Mouse (Mus musculus): ENCODE data around the gene Cpsf4. TPM values are rescaled to one million over a fixed set of nuclear protein-coding genes. Genes with fewer than 3 reads are reported as not detected.

Cpsf4 gene
- polyA plus RNA-seq, 1 experiment from 2014 or later: 44.1 TPM

GRCm38 (mm10) chr5:145152690-145153089 is 14.3 kb upstream of the Cpsf4 start:
- no peak overlapping the region for H3K4me3 ChIP-seq (ENCODE audit: low read depth, low read length)
- H3K9me3 ChIP-seq (ENCODE audit: control insufficient read depth, low read length): no peaks in the 10 kb centered on the region
- peaks cover 8% of the 10 kb centered on the region; the same call in 1 of the 2 replicates for H3K4me1 ChIP-seq (replicated peaks; ENCODE audit: control insufficient read depth, insufficient read depth, low read length)
- ATAC-seq (replicated peaks; ENCODE audit: low FRiP score) (peak; percentile 73), DNase-seq (ENCODE audit: low spot score) (no peak)
- peak overlapping the region; percentile 63 for H3K27ac ChIP-seq (ENCODE audit: low read depth, low read length)
- no peak overlapping the region for H3K9ac ChIP-seq (ENCODE audit: low read depth, low read length)
- 66% methylated on average over 5 of the region's 5 CpGs for WGBS
- H3K36me3 ChIP-seq (ENCODE audit: control insufficient read depth, insufficient read depth, low read length): peaks cover 46% of the 10 kb centered on the region
- H3K4me2 ChIP-seq: no peak overlapping the region
- H3K27me3 ChIP-seq (replicated peaks; ENCODE audit: control insufficient read depth, insufficient read depth, low read length): no peaks in the 10 kb centered on the region

GRCm38 (mm10) chr5:145161361-145161760 is 5.7 kb upstream of the Cpsf4 start:
- Histone ChIP-seq H3K4me1 (replicated peaks; ENCODE audit: control insufficient read depth, insufficient read depth, low read length) (peaks cover 5% of the 10 kb centered on the region), H3K4me3 (ENCODE audit: low read depth, low read length) (no peak overlapping the region), H3K27me3 (replicated peaks; ENCODE audit: control insufficient read depth, insufficient read depth, low read length) (no peaks in the 10 kb centered on the region), H3K36me3 (ENCODE audit: control insufficient read depth, insufficient read depth, low read length) (peaks cover 38% of the 10 kb centered on the region), H3K9me3 (ENCODE audit: control insufficient read depth, low read length) (no peaks in the 10 kb centered on the region), H3K27ac (ENCODE audit: low read depth, low read length) (no peak overlapping the region), H3K9ac (ENCODE audit: low read depth, low read length) (no peak overlapping the region), H3K4me2 (no peak overlapping the region)
- DNase-seq (ENCODE audit: low spot score): no peak
- 92% methylated on average over 14 of the region's 14 CpGs for WGBS
- no peak for ATAC-seq (replicated peaks; ENCODE audit: low FRiP score)

DNA sequence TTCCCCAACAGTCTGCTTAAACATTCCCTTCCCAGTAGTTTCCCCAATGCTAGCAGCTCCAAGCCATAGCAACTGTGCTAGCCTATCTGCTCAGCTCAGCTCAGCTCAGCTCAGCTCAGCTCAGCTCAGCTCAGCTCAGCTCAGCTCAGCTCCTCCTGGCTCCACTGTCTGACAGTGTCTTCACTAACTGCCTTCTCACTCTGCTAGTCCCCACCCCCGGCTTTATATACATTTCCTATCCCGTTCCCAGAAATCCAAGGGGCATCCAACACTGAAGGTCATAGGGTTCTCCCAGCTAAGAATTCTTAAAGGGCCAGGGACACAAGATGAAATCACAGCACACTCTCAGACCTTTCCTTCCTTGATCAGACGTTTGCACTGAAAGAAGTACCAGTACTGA is 2.3 kb upstream of the Cpsf4 start:
- WGBS: 84% methylated on average over 3 of the region's 3 CpGs
- DNase-seq (ENCODE audit: low spot score) (no peak), ATAC-seq (replicated peaks; ENCODE audit: low FRiP score) (no peak)
- Histone ChIP-seq H3K4me1 (replicated peaks; ENCODE audit: control insufficient read depth, insufficient read depth, low read length) (peaks cover 13% of the 10 kb centered on the region), H3K36me3 (ENCODE audit: control insufficient read depth, insufficient read depth, low read length) (peaks cover 24% of the 10 kb centered on the region), H3K9ac (ENCODE audit: low read depth, low read length) (no peak overlapping the region), H3K4me3 (ENCODE audit: low read depth, low read length) (no peak overlapping the region), H3K27me3 (replicated peaks; ENCODE audit: control insufficient read depth, insufficient read depth, low read length) (no peaks in the 10 kb centered on the region), H3K4me2 (no peak overlapping the region), H3K9me3 (ENCODE audit: control insufficient read depth, low read length) (no peaks in the 10 kb centered on the region), H3K27ac (ENCODE audit: low read depth, low read length) (no peak overlapping the region)

DNA sequence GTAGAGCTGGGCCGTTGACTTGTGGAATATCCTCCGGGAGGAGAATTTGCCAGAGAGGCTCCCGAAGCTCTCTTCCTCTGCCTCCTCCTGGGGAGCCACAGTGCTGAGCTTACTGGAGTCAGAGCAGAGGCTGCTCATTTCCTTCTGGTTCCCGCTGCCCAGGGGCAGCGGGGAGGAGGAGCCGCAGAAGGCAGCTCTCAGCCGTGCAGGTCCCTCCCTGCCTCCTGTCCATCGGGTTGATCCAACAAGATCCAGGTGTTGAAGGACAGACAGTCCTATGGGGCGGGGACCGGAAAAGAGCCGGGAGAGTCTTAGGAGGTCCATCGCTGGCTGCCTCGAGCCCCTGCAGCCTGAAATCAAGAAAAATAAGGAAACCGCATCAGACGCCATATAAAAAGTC is 1.8 kb upstream of the Cpsf4 start:
- peak overlapping the region; percentile 14; the same call in 1 of the 2 replicates for H3K4me3 ChIP-seq (ENCODE audit: low read depth, low read length)
- no peak overlapping the region for H3K27ac ChIP-seq (ENCODE audit: low read depth, low read length)
- no peaks in the 10 kb centered on the region for H3K27me3 ChIP-seq (replicated peaks; ENCODE audit: control insufficient read depth, insufficient read depth, low read length)
- H3K9me3 ChIP-seq (ENCODE audit: control insufficient read depth, low read length): no peaks in the 10 kb centered on the region
- no peak for DNase-seq (ENCODE audit: low spot score)
- H3K4me2 ChIP-seq: peak overlapping the region; percentile 88; the same call in 1 of the 2 replicates
- peaks cover 25% of the 10 kb centered on the region for H3K36me3 ChIP-seq (ENCODE audit: control insufficient read depth, insufficient read depth, low read length)
- no peak overlapping the region for H3K9ac ChIP-seq (ENCODE audit: low read depth, low read length)
- 91% methylated on average over 15 of the region's 15 CpGs for WGBS
- H3K4me1 ChIP-seq (replicated peaks; ENCODE audit: control insufficient read depth, insufficient read depth, low read length): peaks cover 13% of the 10 kb centered on the region
- no peak for ATAC-seq (replicated peaks; ENCODE audit: low FRiP score)

- peak; percentile 30; the same call in 1 of the 2 replicates for ATAC-seq (replicated peaks; ENCODE audit: low FRiP score)
- no peaks in the 10 kb centered on the region for H3K9me3 ChIP-seq (ENCODE audit: control insufficient read depth, low read length)
- peak overlapping the region; percentile 99 for H3K9ac ChIP-seq (ENCODE audit: low read depth, low read length)
- peak overlapping the region; percentile 88 for H3K27ac ChIP-seq (ENCODE audit: low read depth, low read length)
- no peak for DNase-seq (ENCODE audit: low spot score)
- peaks cover 13% of the 10 kb centered on the region for H3K4me1 ChIP-seq (replicated peaks; ENCODE audit: control insufficient read depth, insufficient read depth, low read length)
- WGBS: under 1% methylated on average over 26 of the region's 28 CpGs
- peak overlapping the region; percentile 75 for H3K4me2 ChIP-seq
- peak overlapping the region; percentile 99 for H3K4me3 ChIP-seq (ENCODE audit: low read depth, low read length)
- peaks cover 34% of the 10 kb centered on the region; the same call in 1 of the 2 replicates for H3K36me3 ChIP-seq (ENCODE audit: control insufficient read depth, insufficient read depth, low read length)
- H3K27me3 ChIP-seq (replicated peaks; ENCODE audit: control insufficient read depth, insufficient read depth, low read length): no peaks in the 10 kb centered on the region
Measured at GRCm38 (mm10) chr5:145167306-145167661, 271 bp downstream of the Cpsf4 start.

GRCm38 (mm10) chr5:145178461-145178980 is 11.5 kb downstream of the Cpsf4 start:
- H3K36me3 ChIP-seq (ENCODE audit: control insufficient read depth, insufficient read depth, low read length): peaks cover 75% of the 10 kb centered on the region
- ATAC-seq (replicated peaks; ENCODE audit: low FRiP score) (no peak; the same call in 1 of the 2 replicates), DNase-seq (ENCODE audit: low spot score) (no peak)
- H3K9ac ChIP-seq (ENCODE audit: low read depth, low read length): no peak overlapping the region
- no peaks in the 10 kb centered on the region for H3K4me1 ChIP-seq (replicated peaks; ENCODE audit: control insufficient read depth, insufficient read depth, low read length)
- no peaks in the 10 kb centered on the region for H3K27me3 ChIP-seq (replicated peaks; ENCODE audit: control insufficient read depth, insufficient read depth, low read length)
- no peak overlapping the region for H3K4me3 ChIP-seq (ENCODE audit: low read depth, low read length)
- 78% methylated on average over 18 of the region's 18 CpGs for WGBS
- H3K27ac ChIP-seq (ENCODE audit: low read depth, low read length): 0 out of 2 replicates have a peak overlapping the region, but pooled peaks have one; percentile 9
- H3K9me3 ChIP-seq (ENCODE audit: control insufficient read depth, low read length): no peaks in the 10 kb centered on the region
- H3K4me2 ChIP-seq: no peak overlapping the region

- Histone ChIP-seq H3K9me3 (ENCODE audit: control insufficient read depth, low read length) (no peaks in the 10 kb centered on the region), H3K4me1 (replicated peaks; ENCODE audit: control insufficient read depth, insufficient read depth, low read length) (peaks cover 15% of the 10 kb centered on the region), H3K9ac (ENCODE audit: low read depth, low read length) (no peak overlapping the region), H3K4me3 (ENCODE audit: low read depth, low read length) (no peak overlapping the region), H3K27ac (ENCODE audit: low read depth, low read length) (no peak overlapping the region), H3K4me2 (no peak overlapping the region), H3K36me3 (ENCODE audit: control insufficient read depth, insufficient read depth, low read length) (peaks cover 57% of the 10 kb centered on the region), H3K27me3 (replicated peaks; ENCODE audit: control insufficient read depth, insufficient read depth, low read length) (no peaks in the 10 kb centered on the region)
- WGBS: 80% methylated on average over 2 of the region's 2 CpGs
- DNase-seq (ENCODE audit: low spot score): no peak
- no peak for ATAC-seq (replicated peaks; ENCODE audit: low FRiP score)
Measured at GRCm38 (mm10) chr5:145185244-145185643, 18.2 kb downstream of the Cpsf4 start.

DNA sequence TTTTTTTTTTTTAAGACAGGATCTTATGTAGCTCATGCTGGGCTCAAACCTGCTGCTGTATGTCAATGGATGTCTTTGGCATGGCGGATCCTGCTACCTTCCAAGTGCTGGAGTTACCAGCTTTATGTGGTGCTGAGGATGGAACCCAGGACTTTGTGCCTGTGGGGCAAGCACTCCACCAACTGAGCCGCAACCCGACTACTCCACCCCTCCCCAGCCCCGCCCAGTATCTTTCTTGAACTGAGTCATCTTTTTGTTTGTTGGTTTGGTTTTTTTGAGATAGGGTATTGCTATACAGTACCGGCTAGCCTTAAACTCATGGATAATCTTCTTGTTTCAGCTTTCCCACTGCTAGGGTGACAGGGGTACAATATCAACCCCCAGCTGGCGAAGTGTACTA is 22.4 kb downstream of the Cpsf4 start:
- no peak for DNase-seq (ENCODE audit: low spot score)
- Histone ChIP-seq H3K4me2 (peak overlapping the region; percentile 97), H3K9me3 (ENCODE audit: control insufficient read depth, low read length) (no peaks in the 10 kb centered on the region), H3K9ac (ENCODE audit: low read depth, low read length) (no peak overlapping the region), H3K36me3 (ENCODE audit: control insufficient read depth, insufficient read depth, low read length) (peaks cover 29% of the 10 kb centered on the region), H3K27ac (ENCODE audit: low read depth, low read length) (peak overlapping the region; percentile 40; the same call in 1 of the 2 replicates), H3K27me3 (replicated peaks; ENCODE audit: control insufficient read depth, insufficient read depth, low read length) (no peaks in the 10 kb centered on the region), H3K4me3 (ENCODE audit: low read depth, low read length) (peak overlapping the region; percentile 78), H3K4me1 (replicated peaks; ENCODE audit: control insufficient read depth, insufficient read depth, low read length) (peaks cover 19% of the 10 kb centered on the region)
- ATAC-seq (replicated peaks; ENCODE audit: low FRiP score): peak; percentile 46
- WGBS: 65% methylated on average over 6 of the region's 6 CpGs

- H3K4me2 ChIP-seq: peak overlapping the region; percentile 97
- WGBS: 26% methylated on average over 5 of the region's 5 CpGs
- H3K27ac ChIP-seq (ENCODE audit: low read depth, low read length): no peak overlapping the region
- no peaks in the 10 kb centered on the region for H3K9me3 ChIP-seq (ENCODE audit: control insufficient read depth, low read length)
- H3K9ac ChIP-seq (ENCODE audit: low read depth, low read length): peak overlapping the region; percentile 78
- no peaks in the 10 kb centered on the region for H3K27me3 ChIP-seq (replicated peaks; ENCODE audit: control insufficient read depth, insufficient read depth, low read length)
- peak; percentile 42 for ATAC-seq (replicated peaks; ENCODE audit: low FRiP score)
- H3K4me1 ChIP-seq (replicated peaks; ENCODE audit: control insufficient read depth, insufficient read depth, low read length): peaks cover 19% of the 10 kb centered on the region
- peaks cover 27% of the 10 kb centered on the region; the same call in 1 of the 2 replicates for H3K36me3 ChIP-seq (ENCODE audit: control insufficient read depth, insufficient read depth, low read length)
- no peak for DNase-seq (ENCODE audit: low spot score)
- peak overlapping the region; percentile 78 for H3K4me3 ChIP-seq (ENCODE audit: low read depth, low read length)
Measured at GRCm38 (mm10) chr5:145190373-145190772, 23.4 kb downstream of the Cpsf4 start.

Data from liver, embryonic 11.5 days (tissue).